Mouse (Mus musculus): Measurements from ENCODE around the gene Rps21.

Rps21 gene

DNA sequence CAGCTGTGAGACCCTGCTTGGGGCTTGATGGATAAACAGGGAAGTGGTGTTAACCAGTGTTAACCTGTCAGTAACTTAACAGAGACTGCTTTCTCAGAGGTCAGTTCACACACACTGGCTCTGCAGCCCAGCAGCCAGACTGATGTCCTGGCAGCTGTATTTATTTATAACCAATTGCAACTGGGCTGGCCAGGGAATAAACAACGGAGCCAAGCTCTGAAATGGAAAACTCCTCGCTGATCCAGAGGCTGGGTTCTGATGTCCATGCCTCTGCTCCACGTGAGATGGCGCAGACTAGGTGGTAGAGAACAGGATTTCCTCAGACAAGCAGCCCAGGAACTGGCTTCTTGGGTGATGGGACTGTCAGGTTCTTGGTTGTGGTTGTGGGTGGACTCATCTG, 34.8 kb downstream of the Rps21 start:
- no peak for DNase-seq

DNA sequence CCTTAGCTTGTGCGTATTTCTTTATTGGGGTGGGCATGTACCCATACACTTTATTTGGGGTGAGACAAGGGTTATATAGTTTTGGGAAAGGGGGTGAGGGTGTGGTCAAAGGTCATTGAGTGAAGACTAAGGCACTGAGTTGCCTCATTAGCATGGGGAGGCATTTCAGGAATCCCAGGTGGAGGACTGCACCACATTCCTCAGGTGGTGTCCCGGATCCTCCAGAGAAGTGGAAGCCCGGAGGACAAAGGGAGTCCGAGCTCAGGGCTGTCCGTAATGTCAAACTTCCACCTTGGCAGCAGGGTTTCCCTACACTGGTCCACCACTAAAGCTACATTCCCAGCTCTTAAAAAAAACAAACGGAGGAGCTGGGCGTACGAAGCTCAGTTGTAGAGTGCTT, 35.7 kb downstream of the Rps21 start:
- no peak for DNase-seq

DNA sequence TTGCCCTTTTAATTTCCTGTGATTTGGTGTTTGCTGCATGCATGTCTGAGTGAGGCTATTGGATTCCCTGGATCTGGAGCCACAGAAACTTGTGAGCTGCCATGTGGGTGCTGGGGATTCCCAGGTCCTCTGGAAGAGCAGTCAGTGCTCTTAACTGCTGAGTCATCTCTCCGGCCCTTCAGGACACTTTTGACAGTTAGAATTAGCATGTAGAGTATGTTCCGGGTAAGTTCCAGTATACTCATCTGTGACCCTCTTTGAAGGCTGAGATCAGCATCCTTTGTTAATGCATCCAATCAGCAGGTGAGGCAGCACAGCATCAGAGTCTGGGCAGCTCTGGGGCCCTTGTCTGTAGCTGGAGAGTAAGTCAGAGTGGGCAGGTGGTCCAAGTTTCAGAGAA, 43.1 kb downstream of the Rps21 start:
- no peak for DNase-seq

DNA sequence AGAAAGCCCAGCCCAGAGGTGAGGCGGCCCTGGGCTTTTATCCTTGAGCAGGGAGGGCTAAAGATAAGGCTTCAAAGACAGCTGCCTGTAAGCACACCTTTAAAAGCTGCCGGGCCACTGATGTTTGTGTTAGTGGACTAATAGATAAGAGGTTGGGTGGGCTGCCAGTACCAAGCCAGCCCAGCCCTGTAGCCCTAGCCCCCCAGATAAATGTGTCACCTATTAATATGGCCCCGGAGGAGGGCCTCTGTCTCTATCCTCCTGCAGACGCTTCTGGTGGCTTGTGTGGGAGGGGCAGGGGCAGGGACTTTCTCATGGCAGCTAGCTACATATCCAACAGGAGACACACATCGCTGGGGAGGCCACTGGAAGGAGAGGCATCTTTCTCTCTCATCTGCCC, 43.6 kb downstream of the Rps21 start:
- DNase-seq = no peak

DNA sequence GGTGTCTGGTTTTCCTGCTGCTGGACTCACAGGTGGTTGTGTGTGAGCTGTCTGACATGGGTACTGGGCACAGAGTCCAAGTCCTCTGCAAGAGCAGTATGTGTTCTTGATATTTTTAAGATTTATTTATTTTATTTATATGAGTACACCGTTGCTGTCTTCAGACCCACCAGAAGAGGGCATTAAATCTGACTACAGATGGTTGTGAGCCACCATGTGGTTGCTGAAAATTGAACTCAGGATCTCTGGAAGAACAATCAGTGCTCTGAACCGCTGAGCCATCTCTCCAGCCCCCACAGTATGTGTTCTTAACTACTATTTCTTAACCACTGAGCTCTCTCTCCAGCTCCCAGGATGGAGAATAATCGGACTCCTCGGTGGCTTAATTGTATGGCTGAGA, 45.0 kb downstream of the Rps21 start:
- no peak for DNase-seq

DNA sequence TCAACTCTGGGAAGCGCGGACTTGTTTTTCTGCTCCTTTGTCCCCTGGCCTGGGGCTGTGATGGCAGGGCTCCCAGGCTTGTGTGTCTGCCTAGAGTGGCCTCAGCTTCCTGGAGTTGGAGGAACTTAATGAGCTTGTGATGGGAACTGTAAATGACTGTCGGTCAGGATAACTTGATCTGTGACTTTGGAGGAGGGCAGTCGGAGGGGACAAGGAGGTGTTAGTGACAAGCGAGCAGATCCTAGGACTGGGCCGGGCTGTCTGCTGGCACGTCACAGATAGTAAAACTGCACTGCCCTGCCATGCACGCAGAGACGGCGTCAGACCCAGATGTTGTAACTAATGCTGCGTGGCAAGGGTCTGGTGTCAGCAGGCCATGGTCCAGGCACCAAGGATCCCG, 46.3 kb downstream of the Rps21 start:
- DNase-seq = no peak

DNA sequence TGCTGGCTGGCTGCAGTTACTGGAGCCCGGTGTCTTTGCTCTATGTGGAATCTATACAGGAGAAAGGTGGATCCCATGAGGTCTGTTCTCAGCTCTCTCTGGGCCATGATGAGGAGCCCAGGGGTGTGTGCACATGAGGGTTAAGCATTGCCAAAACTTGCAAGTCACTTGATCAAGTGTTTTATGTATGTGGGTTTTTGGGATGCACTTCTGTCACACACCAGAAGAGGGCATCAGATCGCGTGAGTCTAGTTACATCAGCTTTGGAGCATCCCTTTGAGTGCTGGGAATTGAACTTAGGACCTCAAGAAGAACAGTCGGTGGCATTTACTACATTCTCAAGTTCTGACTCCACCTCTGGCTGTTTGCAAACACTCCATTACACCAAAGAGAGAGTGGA, 47.4 kb downstream of the Rps21 start:
- no peak for DNase-seq

DNA sequence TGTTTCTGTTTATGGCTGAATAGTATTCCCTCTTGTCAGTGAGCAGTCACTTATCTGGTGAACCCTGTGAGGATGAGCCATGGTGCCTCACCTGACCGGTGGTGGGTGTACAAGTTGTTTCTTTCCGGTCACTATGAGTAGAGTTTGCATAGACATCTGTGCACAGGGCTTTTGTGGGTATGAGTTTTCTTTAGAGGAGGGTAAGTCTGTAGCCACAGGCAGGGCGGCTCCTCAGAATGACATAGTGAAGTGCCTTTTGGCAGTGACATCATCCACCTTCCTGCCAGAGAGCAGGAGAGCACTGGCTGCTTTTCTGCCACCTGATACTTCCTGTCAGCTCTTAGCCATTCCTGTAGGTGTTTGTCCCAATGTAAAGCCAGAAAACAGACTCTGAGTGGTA, 48.3 kb downstream of the Rps21 start:
- DNase-seq = no peak

DNA sequence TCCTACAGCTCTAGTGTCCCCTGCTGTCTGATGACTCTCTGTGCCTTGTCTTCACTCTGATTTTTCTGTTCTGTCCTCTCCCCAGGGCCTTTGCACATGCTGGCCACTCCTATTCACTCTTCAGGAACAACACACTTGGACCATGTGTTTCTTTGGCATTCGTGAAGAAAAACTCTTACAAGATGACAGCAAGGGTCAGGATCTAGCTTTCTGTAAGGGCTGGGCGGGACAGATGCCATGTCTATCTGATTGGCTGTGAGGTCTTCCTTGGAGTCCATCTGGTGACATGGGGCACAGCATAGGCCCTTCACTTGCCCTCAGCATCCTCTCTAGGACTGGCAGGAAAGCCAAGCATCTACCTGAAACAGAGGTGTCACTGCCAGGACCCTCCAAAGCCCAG, 48.8 kb downstream of the Rps21 start:
- no peak for DNase-seq

DNA sequence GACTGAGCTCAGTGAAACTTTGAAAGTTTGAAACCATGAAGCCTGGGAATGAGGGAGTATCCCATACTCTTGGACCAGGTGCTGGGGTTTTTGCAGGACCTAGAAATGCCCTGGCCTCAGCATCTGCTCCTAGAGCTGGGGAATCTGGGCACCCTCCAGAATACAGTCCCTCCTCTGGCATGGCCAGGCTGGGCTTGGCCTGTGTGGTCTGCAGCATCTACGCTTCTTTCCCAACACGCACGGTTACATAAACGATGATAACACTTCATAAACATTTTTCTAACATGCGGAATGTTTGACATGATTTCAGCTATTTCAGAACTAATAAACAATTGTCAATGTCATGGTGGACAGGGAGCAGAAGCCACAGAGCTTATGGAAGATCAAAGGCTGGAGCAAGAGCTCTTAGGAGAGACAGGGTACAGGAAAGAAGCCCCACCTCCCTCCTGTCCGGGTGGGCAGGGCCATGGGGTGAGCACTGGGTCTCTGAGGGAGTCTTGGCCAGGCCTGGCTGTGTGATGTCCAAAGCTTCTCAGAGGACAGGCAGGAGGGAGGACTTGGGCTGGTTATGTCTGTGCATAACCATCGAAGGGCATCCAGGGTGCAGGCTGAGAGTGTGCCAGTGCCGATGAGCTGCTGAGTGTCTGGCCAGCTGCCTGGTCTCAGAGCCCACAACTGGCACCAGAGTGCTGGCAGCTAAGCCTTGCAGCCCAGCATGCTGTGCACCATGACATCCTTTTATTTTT, 49.4 kb downstream of the Rps21 start:
- peak; percentile 3 for DNase-seq

DNA sequence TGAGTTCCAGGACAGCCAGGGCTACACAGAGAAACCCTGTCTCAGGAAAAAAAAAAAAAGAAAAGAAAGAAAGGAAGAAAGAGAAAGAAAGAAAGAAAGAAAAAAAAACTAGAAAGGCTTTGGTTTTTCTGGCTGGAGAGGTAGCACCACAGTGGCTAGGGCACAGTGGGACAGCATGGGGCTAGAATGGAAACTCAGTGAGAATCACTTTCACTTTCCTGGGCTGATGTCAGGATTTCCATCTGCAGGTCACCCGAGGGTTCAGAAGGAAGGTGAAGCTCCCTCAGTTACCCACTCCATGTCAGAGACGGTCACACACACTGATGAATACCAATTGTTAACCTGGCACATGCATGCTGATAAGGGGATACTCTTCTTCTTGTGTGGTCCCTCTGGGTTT, 50.5 kb downstream of the Rps21 start:
- DNase-seq = no peak
